Mouse (Mus musculus): ENCODE data around the gene Eras. TPM values are rescaled to one million over a fixed set of nuclear protein-coding genes. Genes with fewer than 3 reads are reported as not detected.

The Eras gene
- polyA plus RNA-seq, 1 experiment from 2014 or later = not detected

GRCm38 (mm10) chrX:7898880-7899874 lies 29.2 kb downstream of the Eras start, which contains the start of the genes Pqbp1 and Timm17b:
Gene Pqbp1 (minus strand): TSS chrX:7899269.
Gene Timm17b (plus strand): TSS chrX:7899357.
- peaks cover 30% of the 10 kb centered on the region for H3K36me3 ChIP-seq
- 18% methylated on average over 62 of the region's 62 CpGs for WGBS
- H3K4me1 ChIP-seq (replicated peaks) = peaks cover 7% of the 10 kb centered on the region

GRCm38 (mm10) chrX:7898211-7898610 lies 30.2 kb downstream of the Eras start:
- Histone ChIP-seq H3K36me3 (peaks cover 32% of the 10 kb centered on the region), H3K27ac (peak overlapping the region; percentile 89), H3K4me1 (replicated peaks) (peaks cover 7% of the 10 kb centered on the region), H3K4me3 (peak overlapping the region; percentile 60), H3K9me3 (0 out of 2 replicates have a peak, but pooled peaks cover 8% of the 10 kb centered on the region), H3K27me3 (ENCODE audit: insufficient read depth, poor library complexity, severe bottlenecking) (no peaks in the 10 kb centered on the region)
- 27% methylated on average over 13 of the region's 13 CpGs for WGBS
- no peak for DNase-seq (ENCODE audit: low spot score)

More at GRCm38 (mm10) chrX:7898880-7899874, 29.2 kb downstream of the Eras start, which contains the start of the genes Pqbp1 and Timm17b:
- H3K27me3 ChIP-seq (ENCODE audit: insufficient read depth, poor library complexity, severe bottlenecking) = no peaks in the 10 kb centered on the region
- peak within 1 kb of the TSS; percentile 60 for H3K4me3 ChIP-seq
- peak within 1 kb of the TSS; percentile 89 for H3K27ac ChIP-seq
- DNase-seq (ENCODE audit: low spot score) = peak; percentile 87
- 0 out of 2 replicates have a peak, but pooled peaks cover 8% of the 10 kb centered on the region for H3K9me3 ChIP-seq

- H3K4me1 ChIP-seq (replicated peaks) = peaks cover 13% of the 10 kb centered on the region
- H3K27ac ChIP-seq = peak within 1 kb of the TSS; percentile 87
- H3K36me3 ChIP-seq = peaks cover 16% of the 10 kb centered on the region; the same call in 1 of the 2 replicates
- peak within 1 kb of the TSS; percentile 64 for H3K4me3 ChIP-seq
- no peaks in the 10 kb centered on the region; the same call in 1 of the 2 replicates for H3K9me3 ChIP-seq
- DNase-seq (ENCODE audit: low spot score) = peak; percentile 82
- H3K27me3 ChIP-seq (ENCODE audit: insufficient read depth, poor library complexity, severe bottlenecking) = no peaks in the 10 kb centered on the region
- WGBS = 13% methylated on average over 49 of the region's 49 CpGs
Measured at GRCm38 (mm10) chrX:7883841-7884567, 44.4 kb downstream of the Eras start, which contains the start of gene Slc35a2. Gene Slc35a2 (plus strand): TSS chrX:7884028.

- peak; percentile 73 for DNase-seq (ENCODE audit: low spot score)
- 12% methylated on average over 11 of the region's 11 CpGs for whole genome bisulfite sequencing
- Histone ChIP-seq H3K4me3 (peak overlapping the region; percentile 60), H3K36me3 (peaks cover 11% of the 10 kb centered on the region), H3K4me1 (replicated peaks) (peaks cover 16% of the 10 kb centered on the region), H3K9me3 (no peaks in the 10 kb centered on the region; the same call in 1 of the 2 replicates), H3K27me3 (ENCODE audit: insufficient read depth, poor library complexity, severe bottlenecking) (no peaks in the 10 kb centered on the region), H3K27ac (no peak overlapping the region)
Measured at GRCm38 (mm10) chrX:7879819-7880218, 48.6 kb downstream of the Eras start.

- Histone ChIP-seq H3K27ac (peak overlapping the region; percentile 69; the same call in 1 of the 2 replicates), H3K4me1 (replicated peaks) (peaks cover 14% of the 10 kb centered on the region), H3K36me3 (peaks cover 25% of the 10 kb centered on the region), H3K9me3 (no peaks in the 10 kb centered on the region), H3K27me3 (ENCODE audit: insufficient read depth, poor library complexity, severe bottlenecking) (no peaks in the 10 kb centered on the region), H3K4me3 (peak overlapping the region; percentile 60)
- WGBS = 21% methylated on average over 21 of the region's 21 CpGs
- DNase-seq (ENCODE audit: low spot score) = no peak
Measured at GRCm38 (mm10) chrX:7878495-7878894, 49.9 kb downstream of the Eras start.

GRCm38 (mm10) chrX:7878007-7878419 lies 50.4 kb downstream of the Eras start, which contains the start of gene Pim2:
Gene Pim2 (plus strand): TSS chrX:7878262.
- Histone ChIP-seq H3K36me3 (peaks cover 29% of the 10 kb centered on the region), H3K27me3 (ENCODE audit: insufficient read depth, poor library complexity, severe bottlenecking) (no peaks in the 10 kb centered on the region), H3K4me3 (peak within 1 kb of the TSS; percentile 60), H3K27ac (peak within 1 kb of the TSS; percentile 69; the same call in 1 of the 2 replicates), H3K9me3 (no peaks in the 10 kb centered on the region), H3K4me1 (replicated peaks) (peaks cover 14% of the 10 kb centered on the region)
- DNase-seq (ENCODE audit: low spot score) = peak; percentile 74
- WGBS = 17% methylated on average over 38 of the region's 38 CpGs

Other genes starting within 250 kb of the Eras start
- gene Magix, start 247.4 kb downstream of the Eras start, polyA plus RNA-seq (2016; fragmentation: Nextera tagmentation; extraction: Ambion mirVana) = not detected in 2 replicates
- 36.0 and 42.8 TPM in 2 replicates for gene Gpkow, start 231.5 kb downstream of the Eras start, polyA plus RNA-seq (2016; fragmentation: Nextera tagmentation; extraction: Ambion mirVana)
- gene Wdr45, start 214.3 kb downstream of the Eras start, polyA plus RNA-seq (2016; fragmentation: Nextera tagmentation; extraction: Ambion mirVana) = 19.5 and 23.7 TPM in 2 replicates
- not detected in 2 replicates for gene Gm45208, start 206.4 kb downstream of the Eras start, polyA plus RNA-seq (2016; fragmentation: Nextera tagmentation; extraction: Ambion mirVana)
- 78.2 and 101 TPM in 2 replicates for gene Praf2, start 200.2 kb downstream of the Eras start, polyA plus RNA-seq (2016; fragmentation: Nextera tagmentation; extraction: Ambion mirVana)
- gene Ccdc120, start 177.7 kb downstream of the Eras start, polyA plus RNA-seq (2016; fragmentation: Nextera tagmentation; extraction: Ambion mirVana) = 18.7 and 22.9 TPM in 2 replicates
- gene Tfe3, start 166.0 kb downstream of the Eras start, polyA plus RNA-seq (2016; fragmentation: Nextera tagmentation; extraction: Ambion mirVana) = 31.7 and 36.5 TPM in 2 replicates
- gene Gripap1, start 138.8 kb downstream of the Eras start, polyA plus RNA-seq (2016; fragmentation: Nextera tagmentation; extraction: Ambion mirVana) = 45.3 and 47.8 TPM in 2 replicates
- 1.4 and 2.2 TPM in 2 replicates for gene Kcnd1, start 106.3 kb downstream of the Eras start, polyA plus RNA-seq (2016; fragmentation: Nextera tagmentation; extraction: Ambion mirVana)
- 43.8 and 55.9 TPM in 2 replicates for gene Otud5, start 87.2 kb downstream of the Eras start, polyA plus RNA-seq (2016; fragmentation: Nextera tagmentation; extraction: Ambion mirVana)
- gene Pim2, start 50.3 kb downstream of the Eras start, polyA plus RNA-seq (2016; fragmentation: Nextera tagmentation; extraction: Ambion mirVana) = 8.8 and 10.2 TPM in 2 replicates
- 26.6 and 32.5 TPM in 2 replicates for gene Slc35a2, start 44.6 kb downstream of the Eras start, polyA plus RNA-seq (2016; fragmentation: Nextera tagmentation; extraction: Ambion mirVana)
- 131 and 160 TPM in 2 replicates for gene Pqbp1, start 29.3 kb downstream of the Eras start, polyA plus RNA-seq (2016; fragmentation: Nextera tagmentation; extraction: Ambion mirVana)
- 206 and 214 TPM in 2 replicates for gene Timm17b, start 29.2 kb downstream of the Eras start, polyA plus RNA-seq (2016; fragmentation: Nextera tagmentation; extraction: Ambion mirVana)
- gene Gm10491, start 20.8 kb downstream of the Eras start, polyA plus RNA-seq (2016; fragmentation: Nextera tagmentation; extraction: Ambion mirVana) = not detected in 2 replicates
- not detected in 2 replicates for gene Gm10490, start 19.1 kb downstream of the Eras start, polyA plus RNA-seq (2016; fragmentation: Nextera tagmentation; extraction: Ambion mirVana)
- gene Pcsk1n, start 8.8 kb downstream of the Eras start, polyA plus RNA-seq (2016; fragmentation: Nextera tagmentation; extraction: Ambion mirVana) = 7.8 and 39.8 TPM in 2 replicates
- gene Hdac6, start 19.3 kb upstream of the Eras start, polyA plus RNA-seq (2016; fragmentation: Nextera tagmentation; extraction: Ambion mirVana) = 58.5 and 61.5 TPM in 2 replicates
- 5.3 and 7.4 TPM in 2 replicates for gene Gata1, start 49.5 kb upstream of the Eras start, polyA plus RNA-seq (2016; fragmentation: Nextera tagmentation; extraction: Ambion mirVana)
- gene Glod5, start 89.9 kb upstream of the Eras start, polyA plus RNA-seq (2016; fragmentation: Nextera tagmentation; extraction: Ambion mirVana) = not detected in 2 replicates
- 74.9 and 90.9 TPM in 2 replicates for gene Suv39h1, start 146.2 kb upstream of the Eras start, polyA plus RNA-seq (2016; fragmentation: Nextera tagmentation; extraction: Ambion mirVana)
- 0.15 and 0.24 TPM in 2 replicates for gene Was, start 161.9 kb upstream of the Eras start, polyA plus RNA-seq (2016; fragmentation: Nextera tagmentation; extraction: Ambion mirVana)
- 25.8 and 26.7 TPM in 2 replicates for gene Wdr13, start 204.3 kb upstream of the Eras start, polyA plus RNA-seq (2016; fragmentation: Nextera tagmentation; extraction: Ambion mirVana)
- 402 and 425 TPM in 2 replicates for gene Rbm3, start 217.3 kb upstream of the Eras start, polyA plus RNA-seq (2016; fragmentation: Nextera tagmentation; extraction: Ambion mirVana)
- 10.0 and 12.1 TPM in 2 replicates for gene Tbc1d25, start 247.6 kb upstream of the Eras start, polyA plus RNA-seq (2016; fragmentation: Nextera tagmentation; extraction: Ambion mirVana)

Data from hindbrain, embryonic 10.5 days (tissue).